Mouse (Mus musculus) intestine, postnatal 0 days (tissue): ENCODE data around the gene Gm3402. TPM values are rescaled to one million over a fixed set of nuclear protein-coding genes. Genes with fewer than 3 reads are reported as not detected.
"Not testable (repeated sequence)": the region's sequence is repeated elsewhere in the genome, so short reads cannot be mapped to it uniquely, and the experiment has no call there.

Experiments used
- ATAC-seq: fragments of 200-750 bp; cut with Nextera tagmentation; 2 replicates; pipeline ENCODE4 v1.8.0; 2017; ENCODE audit warnings: mild to moderate bottlenecking, moderate TSS enrichment, moderate library complexity
- H3K27ac ChIP-seq: fragments of 300-500 bp; sonication (generic); 2 replicates; pipeline ENCODE4 v1.5.1; 2014; ENCODE audit warnings: mild to moderate bottlenecking, low read depth, low read length, moderate library complexity
- H3K27me3 ChIP-seq: fragments of 300-500 bp; sonication (generic); replicated peaks from 2 replicates; pipeline ENCODE4 v1.6.1; 2014; ENCODE audit warnings: low read length, mixed read lengths; ENCODE audit not compliant: control insufficient read depth, insufficient read depth
- H3K36me3 ChIP-seq: fragments of 300-500 bp; sonication (generic); 2 replicates; pipeline ENCODE4 v1.6.1; 2014; ENCODE audit warnings: mild to moderate bottlenecking, moderate library complexity; ENCODE audit not compliant: control insufficient read depth, insufficient read depth
- H3K4me1 ChIP-seq: fragments of 300-500 bp; sonication (generic); replicated peaks from 2 replicates; pipeline ENCODE4 v1.6.1; 2014; ENCODE audit warnings: antibody characterized with exemption, low read length, mixed read lengths; ENCODE audit not compliant: control insufficient read depth, insufficient read depth
- H3K4me2 ChIP-seq: fragments of 300-500 bp; sonication (generic); replicated peaks from 2 replicates; pipeline ENCODE4 v1.6.1; 2014; ENCODE audit warnings: low read depth, mild to moderate bottlenecking, moderate library complexity
- H3K4me3 ChIP-seq: fragments of 300-500 bp; sonication (generic); 2 replicates; pipeline ENCODE4 v1.5.1; 2014; ENCODE audit warnings: low read depth, low read length
- H3K9ac ChIP-seq: fragments of 300-500 bp; sonication (generic); 2 replicates; pipeline ENCODE4 v1.6.1; 2014; ENCODE audit warnings: mild to moderate bottlenecking, low read depth, low read length
- H3K9me3 ChIP-seq: fragments of 300-500 bp; sonication (generic); 2 replicates; pipeline ENCODE4 v1.6.1; 2016; ENCODE audit warnings: mixed run types; ENCODE audit not compliant: control insufficient read depth
- CTCF ChIP-seq: sonication (generic); IDR thresholded peaks from 2 replicates; pipeline ENCODE4 v1.5.1; 2016; ENCODE audit warnings: low read depth, mild to moderate bottlenecking, control low read depth, antibody characterized with exemption, moderate library complexity
- WGBS: fragments of 180-500 bp; shearing (Covaris S2); extraction: QIAGEN DNeasy Blood & Tissue Kit; methylation state at CpG from one replicate; pipeline ENCODE4 v1.1.7; 2014; 5-methylcytosine and 5-hydroxymethylcytosine counted together
- polyA plus RNA-seq: library from polyadenylated mRNA; unstranded; fragments of >200 nt; fragmentation: Nextera tagmentation; extraction: Ambion mirVana; gene quantifications from 2 replicates; pipeline ENCODE4 v1.2.1, GENCODE M21; 2015

Gm3402 gene
- not detected in 2 replicates for polyA plus RNA-seq

GRCm38 (mm10) chr5:146513823-146514222 lies at the start of gene Gm3402:
Gene Gm3402, plus strand, starts transcription at chr5:146514123.
- not testable (repeated sequence) for H3K27me3 ChIP-seq, H3K9me3 ChIP-seq, H3K9ac ChIP-seq, H3K4me1 ChIP-seq, H3K36me3 ChIP-seq, H3K4me3 ChIP-seq, ATAC-seq, H3K27ac ChIP-seq, H3K4me2 ChIP-seq
- WGBS = no CpG with 5 or more reads among the region's 5 CpGs

- TF ChIP-seq CTCF = no peak
- H3K4me3 ChIP-seq = no peak overlapping the region
- ATAC-seq = no peak
Measured at GRCm38 (mm10) chr5:146466663-146467062, 47.3 kb upstream of the Gm3402 start.

GRCm38 (mm10) chr5:146468311-146468710 lies 45.6 kb upstream of the Gm3402 start:
- Histone ChIP-seq H3K27ac (no peak overlapping the region; the same call in 1 of the 2 replicates), H3K9me3 (no peaks in the 10 kb centered on the region), H3K4me1 (no peaks in the 10 kb centered on the region), H3K4me3 (no peak overlapping the region), H3K9ac (no peak overlapping the region), H3K27me3 (no peaks in the 10 kb centered on the region), H3K36me3 (no peaks in the 10 kb centered on the region), H3K4me2 (no peak overlapping the region)
- WGBS = 91% methylated on average over 9 of the region's 9 CpGs
- no peak for ATAC-seq
- no peak for TF ChIP-seq CTCF

More at GRCm38 (mm10) chr5:146466663-146467062, 47.3 kb upstream of the Gm3402 start:
- Histone ChIP-seq H3K27ac (no peak overlapping the region), H3K4me1 (no peaks in the 10 kb centered on the region), H3K9ac (no peak overlapping the region), H3K27me3 (no peaks in the 10 kb centered on the region), H3K9me3 (no peaks in the 10 kb centered on the region), H3K36me3 (no peaks in the 10 kb centered on the region), H3K4me2 (no peak overlapping the region)
- 92% methylated on average over 19 of the region's 19 CpGs for WGBS

- Histone ChIP-seq H3K4me1 (no peaks in the 10 kb centered on the region), H3K4me3 (no peak overlapping the region), H3K4me2 (no peak overlapping the region), H3K36me3 (no peaks in the 10 kb centered on the region), H3K27me3 (no peaks in the 10 kb centered on the region), H3K27ac (no peak overlapping the region), H3K9me3 (no peaks in the 10 kb centered on the region), H3K9ac (no peak overlapping the region)
- no peak for TF ChIP-seq CTCF
- no peak for ATAC-seq
- 75% methylated on average over 9 of the region's 9 CpGs for WGBS
Measured at GRCm38 (mm10) chr5:146470821-146471220, 43.1 kb upstream of the Gm3402 start.

GRCm38 (mm10) chr5:146471311-146471710 lies 42.6 kb upstream of the Gm3402 start:
- Histone ChIP-seq H3K4me2 (no peak overlapping the region), H3K4me1 (no peaks in the 10 kb centered on the region), H3K9ac (no peak overlapping the region), H3K36me3 (no peaks in the 10 kb centered on the region), H3K27me3 (no peaks in the 10 kb centered on the region), H3K4me3 (no peak overlapping the region), H3K27ac (no peak overlapping the region), H3K9me3 (no peaks in the 10 kb centered on the region)
- 44% methylated on average over 5 of the region's 5 CpGs for WGBS
- TF ChIP-seq CTCF = no peak
- ATAC-seq = no peak

- no peak for TF ChIP-seq CTCF
Measured at GRCm38 (mm10) chr5:146471821-146472220, 42.1 kb upstream of the Gm3402 start.

GRCm38 (mm10) chr5:146479564-146479963 lies 34.4 kb upstream of the Gm3402 start:
- not testable (repeated sequence) for ATAC-seq, H3K9ac ChIP-seq, H3K4me2 ChIP-seq, H3K4me1 ChIP-seq, H3K27me3 ChIP-seq, H3K36me3 ChIP-seq, H3K9me3 ChIP-seq, H3K27ac ChIP-seq, H3K4me3 ChIP-seq
- TF ChIP-seq CTCF = peak; percentile 70
- 6% methylated on average over 4 of the region's 4 CpGs for WGBS

More at GRCm38 (mm10) chr5:146471821-146472220, 42.1 kb upstream of the Gm3402 start:
- no peak overlapping the region for H3K9ac ChIP-seq
- H3K36me3 ChIP-seq = no peaks in the 10 kb centered on the region
- H3K27me3 ChIP-seq = no peaks in the 10 kb centered on the region
- no peak overlapping the region for H3K27ac ChIP-seq
- H3K9me3 ChIP-seq = no peaks in the 10 kb centered on the region
- no peaks in the 10 kb centered on the region for H3K4me1 ChIP-seq
- ATAC-seq = no peak
- no peak overlapping the region for H3K4me2 ChIP-seq
- 87% methylated on average over 12 of the region's 12 CpGs for WGBS
- no peak overlapping the region for H3K4me3 ChIP-seq

GRCm38 (mm10) chr5:146481665-146482064 lies 32.3 kb upstream of the Gm3402 start, which contains the start of gene Gm6408:
Gene Gm6408, plus strand, starts transcription at chr5:146481965.
- not testable (repeated sequence) for H3K36me3 ChIP-seq, H3K9ac ChIP-seq, H3K9me3 ChIP-seq, H3K4me2 ChIP-seq, ATAC-seq, H3K27ac ChIP-seq, H3K4me1 ChIP-seq, H3K27me3 ChIP-seq, H3K4me3 ChIP-seq
- WGBS = 72% methylated on average over 2 of the region's 3 CpGs
